9 mouse cellular contexts compared by ENCODE assay signal in the genomic region with DNA sequence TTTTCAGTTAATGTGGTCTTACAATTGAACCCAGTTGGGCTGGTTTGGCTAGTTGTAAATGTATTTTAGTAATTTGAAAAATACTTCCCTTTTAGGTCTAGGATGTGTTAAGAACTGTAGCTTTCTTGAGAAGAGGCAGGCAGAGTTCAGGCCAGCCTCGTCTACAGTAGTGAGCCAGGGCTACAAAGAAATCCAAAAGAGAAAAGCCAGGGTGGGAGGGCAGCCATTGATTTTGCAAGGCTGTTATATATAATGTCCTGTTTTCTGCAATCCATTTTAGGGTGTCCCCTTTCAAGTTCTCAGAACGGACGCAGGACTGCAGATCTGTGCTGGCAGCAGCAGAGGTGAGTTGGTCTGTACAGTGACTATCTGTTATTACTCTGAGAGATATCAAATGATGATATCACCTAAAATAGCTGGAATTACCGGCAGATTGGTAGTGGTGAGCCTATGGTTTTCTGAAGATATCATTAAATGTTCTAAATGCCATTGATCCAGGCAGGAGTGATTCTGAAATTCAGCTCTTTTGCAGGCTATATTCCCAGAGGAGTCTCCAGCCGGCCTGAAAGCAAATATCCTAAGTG. TPM values are rescaled to one million over a fixed set of nuclear protein-coding genes. Genes with fewer than 3 reads are reported as not detected.
A peak's percentile ranks its signal among the peaks of the same experiment; 100 is the strongest.
DNase-seq lines count a peak whose midpoint lies in the region; ATAC-seq and TF ChIP-seq lines count a peak whose summit lies in the region.
"Had no signal": no experiment of that assay in that cellular context is flagged by ENCODE, and none has a peak within 500 bp of the region (broad histone marks: within the 10 kb centered on the region; RNA-seq: fewer than 3 reads in every experiment).

No protein-coding gene starts in this region.

- no peaks in the 10 kb centered on the region for H3K27me3 ChIP-seq in megakaryocyte, embryonic 14.5 days (replicated peaks)
- H3K27me3 ChIP-seq in forebrain, embryonic 12.5 days, result no peaks in the 10 kb centered on the region
- no peaks in the 10 kb centered on the region for H3K27me3 ChIP-seq in limb, embryonic 14.5 days (ENCODE audit: control insufficient read depth, insufficient read depth, low read length)
- H3K27me3 ChIP-seq in stomach, embryonic 15.5 days (replicated peaks), result no peaks in the 10 kb centered on the region

- H3K27ac ChIP-seq in forebrain, embryonic 12.5 days, result peak overlapping the region; percentile 95
- H3K27ac ChIP-seq in limb, embryonic 14.5 days (replicated peaks; ENCODE audit: low read depth, low read length), result peak overlapping the region; percentile 38; the same call in 1 of the 2 replicates
- peak overlapping the region; percentile 94; the same call in 1 of the 2 replicates for H3K27ac ChIP-seq in stomach, embryonic 15.5 days

- TF ChIP-seq POLR2A in limb, embryonic 14.5 days (IDR thresholded peaks at IDR 0.05; ENCODE audit: borderline replicate concordance, extremely low read depth, insufficient read depth, insufficient read length), result no peak

- peaks cover 62% of the 10 kb centered on the region for H3K4me1 ChIP-seq in megakaryocyte, embryonic 14.5 days
- peaks cover 43% of the 10 kb centered on the region for H3K4me1 ChIP-seq in forebrain, embryonic 12.5 days
- peaks cover 19% of the 10 kb centered on the region for H3K4me1 ChIP-seq in limb, embryonic 14.5 days (ENCODE audit: control insufficient read depth, insufficient read depth, low read length)
- peaks cover 14% of the 10 kb centered on the region; the same call in 1 of the 2 replicates for H3K4me1 ChIP-seq in stomach, embryonic 15.5 days

- H3K9me3 ChIP-seq in megakaryocyte, embryonic 14.5 days, result no peaks in the 10 kb centered on the region
- H3K9me3 ChIP-seq in forebrain, embryonic 12.5 days, result no peaks in the 10 kb centered on the region
- H3K9me3 ChIP-seq in limb, embryonic 14.5 days (ENCODE audit: control insufficient read depth, low read length), result no peaks in the 10 kb centered on the region
- no peaks in the 10 kb centered on the region for H3K9me3 ChIP-seq in stomach, embryonic 15.5 days

- ATAC-seq in megakaryocyte, adult 5-6 weeks (ENCODE audit: poor library complexity, severe bottlenecking), result no peak
- ATAC-seq in forebrain, embryonic 12.5 days (ENCODE audit: low FRiP score), result no peak
- ATAC-seq in limb, embryonic 14.5 days (ENCODE audit: low FRiP score, low read depth), result no peak
- no peak for ATAC-seq in stomach, embryonic 15.5 days (ENCODE audit: insufficient read depth, low FRiP score, low read depth)
- ATAC-seq in erythroid progenitor cell, adult 5-6 weeks (replicated peaks; ENCODE audit: low FRiP score, poor library complexity, severe bottlenecking), result no peak

- peaks cover 78% of the 10 kb centered on the region for H3K36me3 ChIP-seq in megakaryocyte, embryonic 14.5 days (replicated peaks; ENCODE audit: low read length)
- peaks cover 50% of the 10 kb centered on the region for H3K36me3 ChIP-seq in forebrain, embryonic 12.5 days (replicated peaks)
- H3K36me3 ChIP-seq in limb, embryonic 14.5 days (ENCODE audit: control insufficient read depth, insufficient read depth, low read length), result peaks cover 57% of the 10 kb centered on the region
- H3K36me3 ChIP-seq in stomach, embryonic 15.5 days, result peaks cover 21% of the 10 kb centered on the region

- 15% methylated on average over 5 of the region's 5 CpGs for WGBS in forebrain, embryonic 12.5 days
- WGBS in limb, embryonic 14.5 days, result 11% methylated on average over 5 of the region's 5 CpGs
- WGBS in stomach, embryonic 15.5 days, result 8% methylated on average over 5 of the region's 5 CpGs

- DNase-seq in limb, embryonic 14.5 days (ENCODE audit: low spot score), result no peak
- DNase-seq in layer of hippocampus, adult 8-10 months (ENCODE audit: low spot score in 2 of 2), result no peak
- no peak for DNase-seq in kidney, adult 18-20 months
- DNase-seq: right cerebral cortex, postnatal 4 days had no signal

- peak overlapping the region; percentile 97 for H3K9ac ChIP-seq in forebrain, embryonic 12.5 days
- H3K9ac ChIP-seq in limb, embryonic 14.5 days (ENCODE audit: low read depth, low read length, severe bottlenecking), result peak overlapping the region; percentile 96
- peak overlapping the region; percentile 97; the same call in 1 of the 2 replicates for H3K9ac ChIP-seq in stomach, embryonic 15.5 days

- peak overlapping the region; percentile 67 for H3K4me2 ChIP-seq in forebrain, embryonic 12.5 days
- H3K4me2 ChIP-seq in limb, embryonic 14.5 days (replicated peaks; ENCODE audit: low read depth, low read length, severe bottlenecking), result peak overlapping the region; percentile 58
- peak overlapping the region; percentile 55 for H3K4me2 ChIP-seq in stomach, embryonic 15.5 days

- H3K4me3 ChIP-seq in megakaryocyte, embryonic 14.5 days (replicated peaks), result peak overlapping the region; percentile 97
- peak overlapping the region; percentile 86 for H3K4me3 ChIP-seq in forebrain, embryonic 12.5 days (replicated peaks)
- peak overlapping the region; percentile 74 for H3K4me3 ChIP-seq in limb, embryonic 14.5 days (replicated peaks; ENCODE audit: low read length)
- H3K4me3 ChIP-seq in stomach, embryonic 15.5 days (replicated peaks), result peak overlapping the region; percentile 83

RNA-seq across cellular contexts. Expression of a gene that starts 29.9 kb away (rescaled TPM):
- 11.2 and 11.9 TPM in 2 replicates for polyA plus RNA-seq in megakaryocyte, embryonic 14.5 days (2012; ENCODE audit: insufficient read depth, low replicate concordance)
- 24.9 and 27.9 TPM in 2 replicates for total RNA-seq in megakaryocyte, adult 5-6 weeks (2015)
- 46.6 and 51.1 TPM in 2 replicates for total RNA-seq in megakaryocyte, adult 5-6 weeks (2017)
- 6.4 and 7.3 TPM in 2 replicates for polyA plus RNA-seq in forebrain, embryonic 12.5 days (2016; fragmentation: Nextera tagmentation; extraction: Ambion mirVana)
- 2.7 and 2.8 TPM in 2 replicates for polyA plus RNA-seq in limb, embryonic 14.5 days (2012; rRNA removed)
- polyA plus RNA-seq in limb, embryonic 14.5 days (2014; fragmentation: Nextera tagmentation; extraction: Ambion mirVana), result 2.9 and 4.3 TPM in 2 replicates
- 13.4 and 14.6 TPM in 2 replicates for polyA plus RNA-seq in stomach, embryonic 15.5 days (2015; fragmentation: Nextera tagmentation; extraction: Ambion mirVana)
- total RNA-seq in erythroid progenitor cell, adult 5-6 weeks (2015; ENCODE audit: low replicate concordance), result 7.6 and 18.9 TPM in 2 replicates
- 7.0 and 7.8 TPM in 2 replicates for total RNA-seq in erythroid progenitor cell, adult 5-6 weeks (2017; ENCODE audit: low replicate concordance)
- total RNA-seq in layer of hippocampus, adult 8-10 months (2022), result 10 to 100 TPM; 14.5 to 15.9 (median 15.1) TPM

RNA-seq across cellular contexts. Expression of a gene that starts 44.1 kb away (rescaled TPM):
- polyA plus RNA-seq in megakaryocyte, embryonic 14.5 days (2012; ENCODE audit: insufficient read depth, low replicate concordance), result 4.6 and 8.6 TPM in 2 replicates
- total RNA-seq in megakaryocyte, adult 5-6 weeks (2015), result 5.7 TPM in 2 replicates
- 3.6 and 5.7 TPM in 2 replicates for total RNA-seq in megakaryocyte, adult 5-6 weeks (2017)
- polyA plus RNA-seq in forebrain, embryonic 12.5 days (2016; fragmentation: Nextera tagmentation; extraction: Ambion mirVana), result 12.6 and 15.1 TPM in 2 replicates
- polyA plus RNA-seq in limb, embryonic 14.5 days (2012; rRNA removed), result 19.2 and 25.6 TPM in 2 replicates
- polyA plus RNA-seq in limb, embryonic 14.5 days (2014; fragmentation: Nextera tagmentation; extraction: Ambion mirVana), result 13.7 and 20.5 TPM in 2 replicates
- polyA plus RNA-seq in stomach, embryonic 15.5 days (2015; fragmentation: Nextera tagmentation; extraction: Ambion mirVana), result 10.0 and 10.5 TPM in 2 replicates
- 2.9 TPM in 1 of 2 replicates, not detected in the other for total RNA-seq in erythroid progenitor cell, adult 5-6 weeks (2015; ENCODE audit: low replicate concordance)
- total RNA-seq in erythroid progenitor cell, adult 5-6 weeks (2017; ENCODE audit: low replicate concordance), result 0.53 TPM in 1 of 2 replicates, not detected in the other
- 1 to 10 TPM; 7.5 to 9.3 (median 9.0) TPM for total RNA-seq in layer of hippocampus, adult 8-10 months (2022)

RNA-seq across cellular contexts. Expression of a gene that starts 44.2 kb away (rescaled TPM):
- polyA plus RNA-seq in megakaryocyte, embryonic 14.5 days (2012; ENCODE audit: insufficient read depth, low replicate concordance), result 19.9 and 26.5 TPM in 2 replicates
- 19.0 and 19.3 TPM in 2 replicates for total RNA-seq in megakaryocyte, adult 5-6 weeks (2015)
- total RNA-seq in megakaryocyte, adult 5-6 weeks (2017), result 7.2 and 10.9 TPM in 2 replicates
- 36.8 and 38.1 TPM in 2 replicates for polyA plus RNA-seq in forebrain, embryonic 12.5 days (2016; fragmentation: Nextera tagmentation; extraction: Ambion mirVana)
- 69.7 and 87.4 TPM in 2 replicates for polyA plus RNA-seq in limb, embryonic 14.5 days (2012; rRNA removed)
- polyA plus RNA-seq in limb, embryonic 14.5 days (2014; fragmentation: Nextera tagmentation; extraction: Ambion mirVana), result 56.9 and 66.1 TPM in 2 replicates
- 47.0 and 50.6 TPM in 2 replicates for polyA plus RNA-seq in stomach, embryonic 15.5 days (2015; fragmentation: Nextera tagmentation; extraction: Ambion mirVana)
- 1.8 and 3.8 TPM in 2 replicates for total RNA-seq in erythroid progenitor cell, adult 5-6 weeks (2015; ENCODE audit: low replicate concordance)
- 3.0 and 4.5 TPM in 2 replicates for total RNA-seq in erythroid progenitor cell, adult 5-6 weeks (2017; ENCODE audit: low replicate concordance)
- total RNA-seq in layer of hippocampus, adult 8-10 months (2022), result 10 to 100 TPM; 17.4 to 25.5 (median 20.8) TPM

RNA-seq across cellular contexts. Expression of a gene that starts 53.2 kb away (rescaled TPM):
- 1,084 and 1,175 TPM in 2 replicates for polyA plus RNA-seq in megakaryocyte, embryonic 14.5 days (2012; ENCODE audit: insufficient read depth, low replicate concordance)
- 1,447 and 1,627 TPM in 2 replicates for total RNA-seq in megakaryocyte, adult 5-6 weeks (2015)
- 835 and 1,053 TPM in 2 replicates for total RNA-seq in megakaryocyte, adult 5-6 weeks (2017)
- polyA plus RNA-seq in forebrain, embryonic 12.5 days (2016; fragmentation: Nextera tagmentation; extraction: Ambion mirVana), result 3,704 and 3,828 TPM in 2 replicates
- 3,111 and 3,234 TPM in 2 replicates for polyA plus RNA-seq in limb, embryonic 14.5 days (2012; rRNA removed)
- 3,423 and 3,655 TPM in 2 replicates for polyA plus RNA-seq in limb, embryonic 14.5 days (2014; fragmentation: Nextera tagmentation; extraction: Ambion mirVana)
- 2,363 and 2,756 TPM in 2 replicates for polyA plus RNA-seq in stomach, embryonic 15.5 days (2015; fragmentation: Nextera tagmentation; extraction: Ambion mirVana)
- total RNA-seq in erythroid progenitor cell, adult 5-6 weeks (2015; ENCODE audit: low replicate concordance), result 699 and 746 TPM in 2 replicates
- total RNA-seq in erythroid progenitor cell, adult 5-6 weeks (2017; ENCODE audit: low replicate concordance), result 465 and 536 TPM in 2 replicates
- total RNA-seq in layer of hippocampus, adult 8-10 months (2022), result 1,000 to 10,000 TPM; 1,746 to 1,909 (median 1,854) TPM

Comparison
In these comparisons a context has a peak if more than half of its experiments do, and no peak if none do; other contexts are left out.
1. H3K27ac ChIP-seq: peak in every context shown above with its lines; median percentile 95 in forebrain, embryonic 12.5 days; 94 in stomach, embryonic 15.5 days; 38 in limb, embryonic 14.5 days.